Mouse (Mus musculus) cerebellum, postnatal 4 days (tissue): ENCODE measurements at regions not wholly inside any gene's neighbourhood (a gene's known extent, or its start where the extent isn't known, plus 50 kb on each side); places are given as distances from the start of the nearest gene placed in this dataset.

ENCODE experiments used
- DNase-seq, 2 experiments: peaks; one replicate each; pipeline ENCODE4 v3.0.0; 2022; ENCODE audit warnings: low spot score in 2 of 2, mixed read lengths in 1 of 2

GRCm38 (mm10) chr2:133362693-133363443 is 189.1 kb upstream of the Bmp2 start:
- no peak for DNase-seq

- no peak for DNase-seq
These were observed 180.3 kb upstream of the Bmp2 start for GRCm38 (mm10) chr2:133371490-133372215.

- DNase-seq = no peak
These were observed 178.4 kb upstream of the Bmp2 start for GRCm38 (mm10) chr2:133373543-133373942.

DNA sequence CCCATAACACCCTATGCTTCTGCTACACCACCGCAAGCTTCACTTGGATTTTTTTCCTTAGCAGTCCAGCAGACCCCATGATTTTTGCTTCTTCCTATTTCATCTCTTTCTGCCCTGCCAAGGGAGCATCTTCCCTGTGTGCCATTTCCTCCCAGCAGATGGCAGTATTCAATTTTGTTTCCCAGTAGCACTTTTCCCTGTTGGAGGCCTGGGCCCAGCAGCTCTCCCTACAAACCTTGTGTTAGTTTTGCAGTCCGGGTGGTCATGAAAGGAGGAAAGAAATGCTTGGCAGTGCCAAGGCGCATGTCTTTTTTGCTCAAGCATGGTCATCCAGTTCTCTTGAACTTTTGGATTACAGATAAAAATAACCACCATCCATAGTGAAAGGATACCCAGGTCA is 170.9 kb upstream of the Bmp2 start:
- DNase-seq = peak in 1 of 2 experiments; percentile 26

DNA sequence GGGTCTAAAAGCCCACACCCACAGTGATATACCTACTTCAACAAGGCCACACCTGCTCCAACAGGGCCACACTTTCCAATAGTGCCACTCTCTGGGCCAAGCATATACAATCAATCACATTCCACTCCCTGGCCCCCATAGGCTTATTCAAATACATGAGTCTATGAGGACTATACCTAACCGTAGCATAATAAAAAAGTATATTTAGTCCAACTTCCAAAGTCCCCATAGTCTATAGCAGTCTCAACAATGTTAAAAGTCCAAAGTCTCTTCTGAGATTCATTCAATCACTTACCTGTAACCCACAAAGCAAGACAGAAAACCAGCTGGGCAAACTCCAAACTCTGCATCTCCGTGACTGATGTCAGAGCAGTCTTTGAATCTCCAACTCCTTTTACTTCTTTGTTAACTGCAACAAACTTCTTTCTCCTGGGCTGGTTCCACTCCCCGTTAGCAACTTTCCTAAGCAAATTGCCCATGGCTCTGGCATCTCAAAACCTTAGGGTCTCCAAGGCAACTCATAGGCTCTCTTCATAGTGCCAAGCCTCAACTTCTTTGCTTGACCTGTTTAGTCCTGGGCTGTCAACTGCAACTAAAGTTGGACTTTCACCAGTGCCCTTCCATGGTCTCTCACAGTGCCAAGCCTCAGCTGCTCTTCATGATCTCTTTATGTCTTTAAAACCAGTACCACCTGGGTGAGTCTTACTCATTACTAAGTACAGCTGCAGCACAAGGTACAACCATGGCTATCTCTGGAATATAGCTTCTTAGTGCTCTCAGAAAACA is 168.6 kb upstream of the Bmp2 start:
- DNase-seq = no peak

DNA sequence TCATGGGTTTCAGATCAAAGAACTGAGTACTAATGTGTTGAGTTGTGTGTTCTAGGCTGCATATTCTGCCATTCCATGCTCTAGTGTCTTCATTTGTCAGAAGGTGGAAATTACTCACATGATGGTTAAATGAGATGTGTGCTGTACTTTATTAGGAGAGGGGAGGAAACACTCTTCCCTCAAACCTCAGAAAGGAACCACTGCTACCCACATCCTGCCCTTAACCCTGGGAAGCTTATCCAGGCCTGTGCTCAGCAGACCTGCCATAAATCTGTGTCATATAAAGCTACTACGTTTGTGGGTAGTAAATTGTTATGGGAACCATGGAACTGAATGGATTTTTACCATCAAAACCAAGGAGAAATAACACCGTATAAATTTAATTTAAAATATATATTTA is 166.7 kb upstream of the Bmp2 start:
- no peak for DNase-seq

DNA sequence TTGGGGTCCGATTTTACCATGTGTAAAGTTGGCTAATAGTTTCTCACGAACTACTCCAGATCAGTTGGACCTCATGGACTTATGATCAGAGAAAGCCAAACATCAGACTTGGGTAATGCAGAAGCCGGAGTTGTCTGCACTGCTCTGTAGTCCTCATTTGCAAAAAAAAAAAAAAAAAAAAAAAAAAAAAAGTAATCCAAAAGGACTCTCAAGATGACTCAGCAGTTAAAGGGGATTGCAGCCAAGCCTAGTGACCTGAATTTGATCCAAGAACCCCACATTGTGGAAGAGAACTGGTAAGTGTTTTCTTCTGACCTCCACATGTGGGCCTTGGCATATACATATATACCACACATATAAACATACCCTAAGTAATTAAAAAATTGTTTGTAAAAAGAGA is 164.6 kb upstream of the Bmp2 start:
- no peak for DNase-seq

- DNase-seq = no peak
These were observed 159.7 kb upstream of the Bmp2 start for GRCm38 (mm10) chr2:133392298-133392697.

DNA sequence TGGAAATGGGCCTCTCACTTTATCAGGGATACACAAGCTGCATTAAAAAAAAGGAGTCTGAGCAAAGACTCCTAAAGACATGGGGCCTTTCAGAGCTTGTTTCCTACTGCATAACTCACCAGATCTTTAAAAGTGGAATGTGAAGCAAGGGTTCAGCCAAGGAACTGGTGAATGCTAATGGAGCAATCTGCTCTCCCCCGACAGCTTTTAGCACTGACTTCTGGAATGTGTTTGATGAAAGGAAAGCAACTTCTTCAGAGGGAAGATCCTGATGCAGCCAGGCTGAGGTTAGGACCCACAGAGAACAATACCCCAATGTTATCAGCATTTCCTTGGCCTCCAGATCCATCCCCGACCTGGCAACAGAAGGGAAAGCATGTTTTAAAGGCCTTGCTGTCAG is 154.4 kb upstream of the Bmp2 start:
- no peak for DNase-seq

GRCm38 (mm10) chr2:133399059-133399690 is 152.8 kb upstream of the Bmp2 start:
- no peak for DNase-seq

DNA sequence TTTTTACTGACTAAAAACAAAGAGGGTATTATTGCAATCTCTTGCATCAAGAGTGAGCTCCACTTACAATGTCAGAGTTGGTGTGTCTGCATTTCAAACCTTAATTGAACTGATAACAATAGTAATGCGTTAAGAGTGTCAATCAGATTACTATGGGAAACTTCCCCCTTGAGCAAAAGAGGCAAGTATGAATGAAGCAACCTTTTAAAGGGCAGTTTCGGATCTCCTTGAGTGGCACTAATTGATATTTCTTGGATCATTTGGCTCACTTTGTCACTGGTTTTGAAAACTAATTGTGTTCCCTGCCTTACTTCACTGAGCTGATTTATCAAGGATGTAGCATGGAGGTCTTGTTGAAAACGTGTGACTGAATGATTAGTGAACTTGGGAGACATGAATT is 151.0 kb upstream of the Bmp2 start:
- no peak for DNase-seq

DNA sequence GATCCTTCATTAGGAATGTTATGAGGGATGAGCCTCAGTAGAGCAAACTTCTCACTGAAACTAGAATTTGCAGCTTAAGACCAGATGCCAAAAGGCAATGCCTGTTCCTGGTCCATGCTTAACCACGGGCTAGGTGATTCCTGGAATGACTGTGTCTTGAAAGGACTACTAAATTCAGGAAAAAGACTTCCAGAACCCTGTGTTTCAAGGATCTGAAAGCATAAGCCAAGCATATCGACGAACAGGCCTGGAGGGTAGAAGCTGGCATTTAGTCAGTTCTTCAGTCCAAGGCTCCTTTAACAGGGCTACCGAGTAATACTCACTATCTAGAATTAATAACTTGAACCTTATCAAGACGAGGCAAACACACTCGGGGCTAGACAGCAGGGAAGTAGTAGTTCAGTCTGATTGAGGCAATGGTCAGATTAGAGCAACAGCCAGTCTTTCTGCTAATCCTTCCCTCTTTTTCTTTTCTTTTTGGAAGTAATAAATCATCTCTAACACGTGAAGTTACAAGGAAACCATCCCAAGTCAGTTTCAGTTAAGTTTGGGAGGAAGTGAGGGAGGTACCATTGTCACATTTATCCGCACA is 134.9 kb upstream of the Bmp2 start:
- DNase-seq = no peak

GRCm38 (mm10) chr2:133419686-133420303 is 132.2 kb upstream of the Bmp2 start:
- no peak for DNase-seq

DNA sequence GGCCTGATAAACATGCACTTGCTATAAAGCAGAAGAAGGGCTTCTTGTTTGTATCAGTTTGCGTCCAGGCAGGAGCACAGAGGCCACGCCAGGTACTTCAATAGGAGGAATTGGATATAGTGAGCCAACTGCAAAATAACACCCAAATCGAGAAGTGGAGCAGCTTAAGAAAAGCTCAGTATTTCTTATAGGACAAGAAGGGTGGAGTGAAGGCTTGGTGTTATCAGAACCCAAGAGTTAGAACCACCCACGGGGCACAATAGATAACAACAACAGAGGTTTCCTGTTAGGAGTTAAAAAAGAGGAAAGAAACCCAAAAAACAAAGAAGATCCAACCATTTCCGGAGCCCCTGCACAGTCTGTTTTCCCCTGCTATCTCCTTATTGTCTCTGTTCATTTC is 126.4 kb upstream of the Bmp2 start:
- DNase-seq = no peak

GRCm38 (mm10) chr2:133427039-133427438 is 124.9 kb upstream of the Bmp2 start:
- no peak for DNase-seq

- DNase-seq = no peak
These were observed 122.4 kb upstream of the Bmp2 start for GRCm38 (mm10) chr2:133429369-133430062.

GRCm38 (mm10) chr2:133430741-133431438 is 121.1 kb upstream of the Bmp2 start:
- peak in 1 of 2 experiments; percentile 14 for DNase-seq

GRCm38 (mm10) chr2:133432141-133432813 is 119.7 kb upstream of the Bmp2 start:
- no peak for DNase-seq
